Mouse (Mus musculus) neural tube, embryonic 15.5 days (tissue): ENCODE measurements around the gene Foxp1. TPM values are rescaled to one million over a fixed set of nuclear protein-coding genes. Genes with fewer than 3 reads are reported as not detected.
A peak's percentile ranks its signal among the peaks of the same experiment; 100 is the strongest.

Experiments
- ATAC-seq: fragments of 200-750 bp; cut with Nextera tagmentation; 2 replicates; pipeline ENCODE4 v1.8.0; 2017; ENCODE audit warnings: mild to moderate bottlenecking, moderate TSS enrichment, moderate library complexity; ENCODE audit not compliant: low FRiP score
- H3K27ac ChIP-seq: fragments of 300-500 bp; sonication (generic); replicated peaks from 2 replicates; pipeline ENCODE4 v1.5.1; 2015; ENCODE audit warnings: mild to moderate bottlenecking, inconsistent platforms
- H3K27me3 ChIP-seq: fragments of 300-500 bp; sonication (generic); replicated peaks from 2 replicates; pipeline ENCODE4 v1.6.1; 2015; ENCODE audit warnings: inconsistent platforms
- H3K36me3 ChIP-seq: fragments of 300-500 bp; sonication (generic); 2 replicates; pipeline ENCODE4 v1.6.1; 2015; ENCODE audit warnings: inconsistent platforms
- H3K4me1 ChIP-seq: fragments of 300-500 bp; sonication (generic); 2 replicates; pipeline ENCODE4 v1.6.1; 2015; ENCODE audit warnings: inconsistent platforms
- H3K4me2 ChIP-seq: fragments of 300-500 bp; sonication (generic); 2 replicates; pipeline ENCODE4 v1.6.1; 2015; ENCODE audit warnings: inconsistent platforms, mild to moderate bottlenecking, moderate library complexity
- H3K4me3 ChIP-seq: fragments of 300-500 bp; sonication (generic); replicated peaks from 2 replicates; pipeline ENCODE4 v1.5.1; 2015; ENCODE audit warnings: mild to moderate bottlenecking, inconsistent platforms
- H3K9ac ChIP-seq: fragments of 300-500 bp; sonication (generic); replicated peaks from 2 replicates; pipeline ENCODE4 v1.6.1; 2015; ENCODE audit warnings: mild to moderate bottlenecking, inconsistent platforms
- H3K9me3 ChIP-seq: fragments of 300-500 bp; sonication (generic); replicated peaks from 2 replicates; pipeline ENCODE4 v1.6.1; 2016; ENCODE audit warnings: inconsistent platforms
- WGBS: fragments of 180-500 bp; shearing (Covaris S2); methylation state at CpG from one replicate; pipeline ENCODE4 v1.1.7; 2015; ENCODE audit warnings: mixed read lengths; 5-methylcytosine and 5-hydroxymethylcytosine counted together
- polyA plus RNA-seq: library from polyadenylated mRNA; unstranded; fragments of >200 nt; fragmentation: Nextera tagmentation; extraction: Ambion mirVana; gene quantifications from 2 replicates; pipeline ENCODE4 v1.2.1, GENCODE M21; 2015

The Foxp1 gene
- polyA plus RNA-seq = 51.0 and 63.9 TPM in 2 replicates

GRCm38 (mm10) chr6:99522359-99523108 is at the start of gene Foxp1:
Gene Foxp1 (minus strand): TSS chr6:99522721.
- Histone ChIP-seq H3K4me1 (peaks cover 31% of the 10 kb centered on the region), H3K4me2 (peak within 1 kb of the TSS; percentile 98), H3K27me3 (no peaks in the 10 kb centered on the region), H3K9ac (peak within 1 kb of the TSS; percentile 88), H3K27ac (peak within 1 kb of the TSS; percentile 100), H3K9me3 (no peaks in the 10 kb centered on the region), H3K4me3 (peak within 1 kb of the TSS; percentile 76), H3K36me3 (peaks cover 2% of the 10 kb centered on the region; the same call in 1 of the 2 replicates)
- under 1% methylated on average over 72 of the region's 72 CpGs for WGBS
- peak; percentile 74 for ATAC-seq

- ATAC-seq = no peak
- H3K4me1 ChIP-seq = no peaks in the 10 kb centered on the region
- H3K4me2 ChIP-seq = no peak overlapping the region
- no peak overlapping the region for H3K4me3 ChIP-seq
- no peaks in the 10 kb centered on the region for H3K27me3 ChIP-seq
- H3K9me3 ChIP-seq = no peaks in the 10 kb centered on the region
- no peaks in the 10 kb centered on the region for H3K36me3 ChIP-seq
- no peak overlapping the region for H3K27ac ChIP-seq
- WGBS = 77% methylated on average over 5 of the region's 5 CpGs
- no peak overlapping the region for H3K9ac ChIP-seq
Measured at GRCm38 (mm10) chr6:99572071-99572470, 49.5 kb upstream of the Foxp1 start.

- H3K4me3 ChIP-seq = no peak overlapping the region
- no peaks in the 10 kb centered on the region for H3K36me3 ChIP-seq
- ATAC-seq = no peak
- H3K27ac ChIP-seq = no peak overlapping the region
- WGBS = 76% methylated on average over 8 of the region's 8 CpGs
- no peaks in the 10 kb centered on the region for H3K4me1 ChIP-seq
- no peaks in the 10 kb centered on the region for H3K27me3 ChIP-seq
- H3K9me3 ChIP-seq = no peaks in the 10 kb centered on the region
- no peak overlapping the region for H3K4me2 ChIP-seq
- H3K9ac ChIP-seq = no peak overlapping the region
Measured at GRCm38 (mm10) chr6:99566921-99567320, 44.4 kb upstream of the Foxp1 start.

GRCm38 (mm10) chr6:99564766-99565165 is 42.2 kb upstream of the Foxp1 start:
- ATAC-seq = no peak
- no peaks in the 10 kb centered on the region for H3K4me1 ChIP-seq
- 78% methylated on average over 3 of the region's 3 CpGs for WGBS
- H3K27me3 ChIP-seq = no peaks in the 10 kb centered on the region
- no peak overlapping the region for H3K9ac ChIP-seq
- H3K4me2 ChIP-seq = no peak overlapping the region
- no peak overlapping the region for H3K27ac ChIP-seq
- no peaks in the 10 kb centered on the region for H3K9me3 ChIP-seq
- no peak overlapping the region for H3K4me3 ChIP-seq
- no peaks in the 10 kb centered on the region for H3K36me3 ChIP-seq

GRCm38 (mm10) chr6:99556950-99557349 is 34.4 kb upstream of the Foxp1 start:
- Histone ChIP-seq H3K4me2 (no peak overlapping the region), H3K4me1 (no peaks in the 10 kb centered on the region), H3K9ac (no peak overlapping the region), H3K4me3 (no peak overlapping the region), H3K27me3 (no peaks in the 10 kb centered on the region), H3K9me3 (no peaks in the 10 kb centered on the region), H3K36me3 (no peaks in the 10 kb centered on the region), H3K27ac (no peak overlapping the region)
- WGBS = 89% methylated on average over 5 of the region's 5 CpGs
- ATAC-seq = no peak

GRCm38 (mm10) chr6:99552816-99553215 is 30.3 kb upstream of the Foxp1 start:
- Histone ChIP-seq H3K36me3 (no peaks in the 10 kb centered on the region), H3K27me3 (no peaks in the 10 kb centered on the region), H3K4me1 (no peaks in the 10 kb centered on the region), H3K9ac (no peak overlapping the region), H3K4me3 (no peak overlapping the region), H3K9me3 (no peaks in the 10 kb centered on the region), H3K4me2 (no peak overlapping the region), H3K27ac (no peak overlapping the region)
- no peak for ATAC-seq
- WGBS = 67% methylated on average over 1 of the region's 1 CpGs

- Histone ChIP-seq H3K9ac (no peak overlapping the region), H3K4me1 (no peaks in the 10 kb centered on the region), H3K9me3 (no peaks in the 10 kb centered on the region), H3K27ac (no peak overlapping the region), H3K4me2 (no peak overlapping the region), H3K36me3 (no peaks in the 10 kb centered on the region), H3K4me3 (no peak overlapping the region), H3K27me3 (no peaks in the 10 kb centered on the region)
- no peak for ATAC-seq
- 96% methylated on average over 2 of the region's 2 CpGs for WGBS
Measured at GRCm38 (mm10) chr6:99546416-99546815, 23.9 kb upstream of the Foxp1 start.

- ATAC-seq = no peak
- WGBS = 60% methylated on average over 6 of the region's 6 CpGs
- no peak overlapping the region for H3K4me3 ChIP-seq
Measured at GRCm38 (mm10) chr6:99545437-99545836, 22.9 kb upstream of the Foxp1 start.

GRCm38 (mm10) chr6:99541105-99541504 is 18.6 kb upstream of the Foxp1 start:
- Histone ChIP-seq H3K9ac (no peak overlapping the region), H3K27ac (no peak overlapping the region), H3K36me3 (no peaks in the 10 kb centered on the region), H3K27me3 (no peaks in the 10 kb centered on the region), H3K4me2 (no peak overlapping the region), H3K9me3 (no peaks in the 10 kb centered on the region), H3K4me3 (no peak overlapping the region), H3K4me1 (no peaks in the 10 kb centered on the region)
- no peak for ATAC-seq
- WGBS = 28% methylated on average over 3 of the region's 3 CpGs

More at GRCm38 (mm10) chr6:99545437-99545836, 22.9 kb upstream of the Foxp1 start:
- Histone ChIP-seq H3K27me3 (no peaks in the 10 kb centered on the region), H3K27ac (no peak overlapping the region), H3K36me3 (no peaks in the 10 kb centered on the region), H3K9ac (no peak overlapping the region), H3K9me3 (no peaks in the 10 kb centered on the region), H3K4me1 (no peaks in the 10 kb centered on the region), H3K4me2 (no peak overlapping the region)

GRCm38 (mm10) chr6:99540653-99541052 is 18.1 kb upstream of the Foxp1 start:
- ATAC-seq = no peak
- Histone ChIP-seq H3K4me1 (no peaks in the 10 kb centered on the region), H3K36me3 (no peaks in the 10 kb centered on the region), H3K4me3 (no peak overlapping the region), H3K4me2 (no peak overlapping the region), H3K9ac (no peak overlapping the region), H3K27ac (no peak overlapping the region), H3K9me3 (no peaks in the 10 kb centered on the region), H3K27me3 (no peaks in the 10 kb centered on the region)
- WGBS = 86% methylated on average over 6 of the region's 6 CpGs

- H3K4me3 ChIP-seq = no peak overlapping the region
- no peak overlapping the region for H3K9ac ChIP-seq
- H3K27me3 ChIP-seq = no peaks in the 10 kb centered on the region
- ATAC-seq = no peak
- no peak overlapping the region for H3K4me2 ChIP-seq
- WGBS = 88% methylated on average over 5 of the region's 5 CpGs
- H3K9me3 ChIP-seq = no peaks in the 10 kb centered on the region
- no peak overlapping the region for H3K27ac ChIP-seq
- H3K4me1 ChIP-seq = no peaks in the 10 kb centered on the region
- no peaks in the 10 kb centered on the region for H3K36me3 ChIP-seq
Measured at GRCm38 (mm10) chr6:99540146-99540545, 17.6 kb upstream of the Foxp1 start.

- Histone ChIP-seq H3K4me3 (no peak overlapping the region), H3K4me2 (no peak overlapping the region), H3K9me3 (no peaks in the 10 kb centered on the region), H3K27me3 (no peaks in the 10 kb centered on the region), H3K27ac (no peak overlapping the region), H3K9ac (no peak overlapping the region), H3K4me1 (no peaks in the 10 kb centered on the region), H3K36me3 (no peaks in the 10 kb centered on the region)
- no peak for ATAC-seq
- 87% methylated on average over 17 of the region's 17 CpGs for WGBS
Measured at GRCm38 (mm10) chr6:99538194-99538941, 15.8 kb upstream of the Foxp1 start.
